7 mouse cellular contexts compared by ENCODE assay signal in the genomic region with DNA sequence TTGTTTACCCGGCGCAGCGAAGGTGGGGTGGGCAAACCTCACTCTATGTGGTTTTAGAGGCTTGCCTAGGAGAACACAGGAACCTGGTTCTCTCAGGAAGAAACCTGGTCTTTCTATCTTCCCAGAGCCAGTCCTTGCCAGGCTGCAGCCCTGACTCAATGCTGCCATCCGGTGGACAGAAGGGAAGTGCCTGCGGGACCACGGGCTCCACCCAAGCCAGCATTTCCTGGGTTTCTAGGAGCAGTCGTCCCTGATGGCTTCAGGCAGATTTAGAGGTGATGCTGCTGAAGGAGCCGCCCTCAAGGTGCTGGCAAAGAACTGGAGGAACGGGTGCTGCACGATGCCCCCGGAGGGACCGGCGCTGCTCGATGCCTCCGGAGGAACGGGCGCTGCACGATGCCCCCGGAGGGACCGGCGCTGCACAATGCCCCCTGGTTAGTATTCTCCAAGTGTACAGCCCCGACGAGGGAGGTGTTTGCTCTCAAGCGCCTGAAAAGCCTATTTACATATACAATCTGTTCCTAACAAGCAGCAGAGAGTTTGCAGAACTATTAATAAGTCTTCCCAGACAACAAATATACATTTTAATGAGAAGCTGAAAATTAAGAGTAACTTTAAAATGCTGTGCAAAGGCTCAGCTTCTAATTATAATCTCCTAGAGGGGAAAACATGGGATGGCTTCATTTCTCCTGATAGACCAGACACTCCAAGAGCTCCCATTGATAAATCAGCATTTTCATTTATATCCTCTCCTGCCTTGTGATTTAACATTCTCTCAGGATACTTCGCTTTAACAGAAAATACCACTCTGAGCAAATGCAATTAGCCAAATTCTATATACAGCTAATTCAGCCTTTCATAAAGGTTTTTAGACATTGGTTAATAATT. TPM values are rescaled to one million over a fixed set of nuclear protein-coding genes. Genes with fewer than 3 reads are reported as not detected.
DNase-seq lines count a peak whose midpoint lies in the region; ATAC-seq lines count a peak whose summit lies in the region.

No protein-coding gene starts in this region.

- peaks cover 9% of the 10 kb centered on the region; the same call in 1 of the 2 replicates for H3K4me1 ChIP-seq in embryonic facial prominence, embryonic 10.5 days
- peaks cover 12% of the 10 kb centered on the region; the same call in 1 of the 2 replicates for H3K4me1 ChIP-seq in limb, embryonic 10.5 days
- H3K4me1 ChIP-seq in midbrain, embryonic 14.5 days (ENCODE audit: control insufficient read depth, insufficient read depth, low read length), result peaks cover 6% of the 10 kb centered on the region

- H3K4me2 ChIP-seq in midbrain, embryonic 14.5 days (ENCODE audit: low read length), result peak overlapping the region; percentile 59

- WGBS in embryonic facial prominence, embryonic 10.5 days, result 5% methylated on average over 25 of the region's 25 CpGs
- 7% methylated on average over 25 of the region's 25 CpGs for WGBS in limb, embryonic 10.5 days
- WGBS in midbrain, embryonic 14.5 days, result 4% methylated on average over 25 of the region's 25 CpGs

- H3K4me3 ChIP-seq in embryonic facial prominence, embryonic 10.5 days, result peak overlapping the region; percentile 61
- peak overlapping the region; percentile 49 for H3K4me3 ChIP-seq in limb, embryonic 10.5 days
- peak overlapping the region; percentile 47 for H3K4me3 ChIP-seq in midbrain, embryonic 14.5 days (replicated peaks; ENCODE audit: low read depth, low read length)

- ATAC-seq in midbrain, embryonic 14.5 days (ENCODE audit: low FRiP score, low TSS enrichment), result peak; percentile 90

- H3K27ac ChIP-seq in embryonic facial prominence, embryonic 10.5 days (replicated peaks), result peak overlapping the region; percentile 82
- H3K27ac ChIP-seq in limb, embryonic 10.5 days, result peak overlapping the region; percentile 72
- H3K27ac ChIP-seq in midbrain, embryonic 14.5 days (replicated peaks; ENCODE audit: low read depth, low read length), result peak overlapping the region; percentile 91

- H3K9ac ChIP-seq in midbrain, embryonic 14.5 days (replicated peaks; ENCODE audit: low read length), result peak overlapping the region; percentile 73

- H3K9me3 ChIP-seq in embryonic facial prominence, embryonic 10.5 days, result 0 out of 2 replicates have a peak, but pooled peaks cover 9% of the 10 kb centered on the region
- 0 out of 2 replicates have a peak, but pooled peaks cover 2% of the 10 kb centered on the region for H3K9me3 ChIP-seq in limb, embryonic 10.5 days (replicated peaks)
- H3K9me3 ChIP-seq in midbrain, embryonic 14.5 days (ENCODE audit: control insufficient read depth, low read length), result no peaks in the 10 kb centered on the region

- peaks cover 9% of the 10 kb centered on the region; the same call in 1 of the 2 replicates for H3K27me3 ChIP-seq in embryonic facial prominence, embryonic 10.5 days (replicated peaks; ENCODE audit: low read depth, poor library complexity, severe bottlenecking)
- H3K27me3 ChIP-seq in limb, embryonic 10.5 days (ENCODE audit: low read depth, poor library complexity, severe bottlenecking), result no peaks in the 10 kb centered on the region
- H3K27me3 ChIP-seq in midbrain, embryonic 14.5 days (ENCODE audit: control insufficient read depth, insufficient read depth, low read length), result no peaks in the 10 kb centered on the region

- peak; percentile 61 for DNase-seq in adrenal gland, adult 8-10 months
- DNase-seq in embryonic facial prominence, embryonic 10.5 days (ENCODE audit: low spot score), result peak; percentile 88
- peak; percentile 75 to 92 for DNase-seq in heart, adult 18-20 months
- peak; percentile 86 for DNase-seq in kidney, adult 18-20 months
- peak; percentile 89 for DNase-seq in limb, embryonic 10.5 days (ENCODE audit: low spot score)
- peak; percentile 95 for DNase-seq in midbrain, embryonic 14.5 days
- peak; percentile 37 to 68 for DNase-seq in spleen, adult 18-20 months

- no peaks in the 10 kb centered on the region for H3K36me3 ChIP-seq in embryonic facial prominence, embryonic 10.5 days (replicated peaks)
- H3K36me3 ChIP-seq in limb, embryonic 10.5 days, result no peaks in the 10 kb centered on the region
- H3K36me3 ChIP-seq in midbrain, embryonic 14.5 days (ENCODE audit: control insufficient read depth, insufficient read depth, low read length), result no peaks in the 10 kb centered on the region

RNA-seq across cellular contexts. Expression of a gene that starts 25.9 kb away (rescaled TPM):
- total RNA-seq in adrenal gland, adult 8-10 months (2022), result 10 to 100 TPM; 38.7 to 57.6 (median 46.9) TPM
- 16.4 and 17.5 TPM in 2 replicates for polyA plus RNA-seq in embryonic facial prominence, embryonic 10.5 days (2016; fragmentation: Nextera tagmentation; extraction: Ambion mirVana)
- 10 to 100 TPM; 10.2 to 11.0 TPM for total RNA-seq in heart, adult 18-20 months (2021)
- polyA plus RNA-seq in limb, embryonic 10.5 days (2016; fragmentation: Nextera tagmentation; extraction: Ambion mirVana), result 15.4 and 17.5 TPM in 2 replicates
- polyA plus RNA-seq in midbrain, embryonic 14.5 days (2014; fragmentation: Nextera tagmentation; extraction: Ambion mirVana), result 26.1 and 33.6 TPM in 2 replicates

Comparison
In these comparisons a context has a peak if more than half of its experiments do, and no peak if none do; other contexts are left out.
1. Peak in every context shown above with its lines: DNase-seq, ATAC-seq, H3K4me3 ChIP-seq and H3K27ac ChIP-seq.